Mouse (Mus musculus): Measurements from ENCODE around the gene Ikzf1.

The Ikzf1 gene

DNA sequence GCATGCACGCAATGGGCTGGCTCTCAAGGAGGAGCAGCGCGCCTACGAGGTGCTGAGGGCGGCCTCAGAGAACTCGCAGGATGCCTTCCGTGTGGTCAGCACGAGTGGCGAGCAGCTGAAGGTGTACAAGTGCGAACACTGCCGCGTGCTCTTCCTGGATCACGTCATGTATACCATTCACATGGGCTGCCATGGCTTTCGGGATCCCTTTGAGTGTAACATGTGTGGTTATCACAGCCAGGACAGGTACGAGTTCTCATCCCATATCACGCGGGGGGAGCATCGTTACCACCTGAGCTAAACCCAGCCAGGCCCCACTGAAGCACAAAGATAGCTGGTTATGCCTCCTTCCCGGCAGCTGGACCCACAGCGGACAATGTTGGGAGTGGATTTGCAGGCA lies 84.5 kb downstream of the Ikzf1 start:
- no peak for DNase-seq

DNA sequence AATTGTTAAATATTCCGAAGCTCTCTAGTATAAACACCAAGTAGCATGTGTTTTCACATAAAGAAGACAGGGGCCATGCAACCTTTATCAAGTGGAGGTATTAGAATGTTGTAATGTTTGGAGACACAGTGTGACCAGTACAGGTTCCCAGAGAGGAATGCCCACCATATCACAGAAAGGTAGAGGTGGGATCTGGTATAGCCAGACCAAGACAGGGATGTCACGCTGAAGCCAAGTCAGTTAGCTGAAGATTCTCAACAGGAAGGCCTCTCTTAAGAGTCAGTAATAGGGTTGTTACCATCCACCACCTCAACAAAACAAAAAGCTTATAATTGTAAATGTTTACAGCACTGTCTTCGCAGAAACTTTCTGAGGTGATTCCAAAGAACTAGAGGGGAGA lies 85.9 kb downstream of the Ikzf1 start:
- no peak for DNase-seq

DNA sequence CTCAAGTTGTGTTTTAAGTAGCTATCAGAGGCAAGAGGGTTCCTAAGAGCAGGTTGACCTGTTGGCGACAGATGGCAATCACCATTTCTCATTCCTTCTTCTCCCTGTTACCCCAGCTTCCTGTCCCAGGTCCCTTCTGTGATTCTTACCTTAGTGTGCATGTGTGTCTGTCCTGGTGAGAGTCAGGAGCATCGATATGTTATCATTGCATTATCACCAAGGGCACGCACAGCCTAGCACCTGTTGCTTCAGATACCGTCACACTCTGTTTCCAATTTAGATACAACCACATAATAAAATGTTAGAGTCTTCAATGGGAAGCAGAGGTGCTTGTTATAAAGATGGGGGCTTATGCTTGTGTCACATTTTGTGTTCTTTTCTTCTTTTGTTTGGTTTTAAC lies 87.4 kb downstream of the Ikzf1 start:
- DNase-seq = no peak

DNA sequence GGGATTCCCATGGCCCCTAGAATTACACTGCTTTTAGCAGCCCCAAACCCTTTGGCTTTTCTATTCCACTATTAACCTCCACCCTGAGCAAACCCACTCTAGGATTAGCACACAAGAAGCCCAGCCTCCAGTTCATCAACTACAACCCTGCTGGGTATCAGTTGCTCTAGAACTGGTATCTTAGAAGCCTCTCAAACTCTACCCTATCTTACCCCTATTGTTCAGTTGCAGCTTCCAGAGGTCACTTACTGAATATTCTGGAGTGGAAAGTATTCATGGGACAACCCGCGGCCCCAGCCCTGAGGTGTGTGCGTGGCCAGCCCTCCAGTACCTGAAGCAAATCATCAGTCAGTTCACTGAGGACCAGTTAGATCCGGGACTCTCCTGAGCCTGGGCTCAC lies 89.6 kb downstream of the Ikzf1 start:
- no peak for DNase-seq

DNA sequence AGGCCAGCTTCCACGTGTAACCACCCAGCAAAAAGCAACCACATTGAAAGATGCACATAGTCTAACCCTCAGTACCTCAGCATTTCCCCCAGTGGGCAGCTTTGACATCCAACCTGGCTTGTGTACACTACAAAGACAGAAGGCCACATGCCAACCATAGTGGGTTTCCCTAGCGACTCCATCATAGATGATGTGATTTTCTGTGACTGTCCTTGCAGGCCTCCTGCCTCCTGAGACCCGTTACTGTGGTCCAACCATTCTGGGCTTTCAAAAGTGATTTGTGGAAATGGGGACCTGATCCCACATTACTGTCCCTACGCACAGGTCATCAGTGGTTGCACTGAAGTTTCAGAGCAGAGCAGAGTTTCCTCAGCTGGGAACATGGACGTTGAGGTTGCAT lies 90.1 kb downstream of the Ikzf1 start:
- DNase-seq = no peak

DNA sequence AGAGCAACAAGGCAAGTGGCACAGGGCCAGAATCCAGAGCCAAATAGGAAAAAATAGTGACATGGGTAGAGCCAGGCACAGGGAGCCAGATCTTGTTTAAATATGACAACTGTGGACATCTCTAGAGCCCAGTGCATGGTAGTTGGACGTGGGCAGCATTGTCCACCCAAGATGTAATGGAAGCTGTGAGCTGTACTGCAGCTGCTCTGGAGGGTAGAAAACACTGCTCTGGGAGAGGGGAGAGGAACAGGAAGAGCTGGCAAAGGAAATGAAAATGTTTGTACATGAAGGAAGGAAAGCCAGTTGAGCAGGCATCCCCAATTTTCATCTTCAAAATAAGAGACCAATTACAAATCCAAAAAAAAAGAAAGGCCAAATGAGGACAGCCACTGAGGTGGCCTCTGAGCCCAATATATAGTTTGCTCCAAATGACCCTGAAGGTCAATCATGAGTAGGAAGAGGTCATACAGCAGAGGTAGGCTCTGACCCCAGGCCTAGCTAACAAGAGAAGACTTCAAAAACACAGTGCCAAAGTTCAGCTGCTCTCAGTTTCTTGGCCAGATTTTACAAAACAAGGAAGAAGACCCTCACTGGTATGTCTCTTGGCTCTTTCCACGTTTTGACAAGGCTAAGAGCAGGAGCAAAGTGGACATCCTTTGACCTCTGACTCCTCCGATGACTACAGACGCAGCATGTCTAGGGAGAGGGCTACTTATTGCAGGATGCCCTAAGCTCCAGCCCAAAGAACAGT lies 91.4 kb downstream of the Ikzf1 start:
- DNase-seq = no peak

DNA sequence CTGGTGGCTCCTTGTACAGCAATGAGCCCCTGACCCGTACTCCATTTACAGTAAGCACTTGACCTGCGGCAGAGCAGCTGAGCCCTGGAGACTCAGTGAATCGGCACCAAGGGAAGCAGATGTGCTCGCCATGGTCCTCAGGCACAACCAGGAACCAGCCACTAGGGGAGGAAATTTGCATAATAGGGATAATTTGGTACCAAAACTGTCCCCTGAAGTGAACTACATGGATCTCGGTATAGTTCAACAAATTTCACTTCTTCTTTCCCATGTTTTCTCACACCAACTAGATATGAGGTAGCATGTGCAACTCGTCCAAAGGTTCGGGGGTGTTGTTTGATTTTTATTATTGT lies 92.0 kb downstream of the Ikzf1 start:
- DNase-seq = no peak

DNA sequence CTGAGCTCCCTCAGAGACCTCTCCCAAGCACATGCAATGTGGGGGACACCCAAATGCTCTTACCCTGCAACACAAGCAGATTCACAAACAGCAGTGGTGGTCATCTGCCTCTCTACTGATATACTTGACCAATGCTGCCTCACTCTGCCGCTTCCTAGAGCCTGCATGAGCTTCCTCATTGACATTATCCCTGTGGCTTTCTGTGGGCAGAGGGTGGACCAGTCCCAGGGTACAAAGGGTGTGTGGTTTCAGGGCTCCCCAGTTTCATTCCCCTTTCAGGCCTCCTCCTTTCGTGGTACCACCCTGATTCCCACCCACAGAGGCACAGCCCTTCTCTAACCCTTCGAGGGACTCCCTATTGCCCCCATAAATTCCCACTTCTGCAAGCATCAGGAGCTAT lies 92.4 kb downstream of the Ikzf1 start:
- no peak for DNase-seq

DNA sequence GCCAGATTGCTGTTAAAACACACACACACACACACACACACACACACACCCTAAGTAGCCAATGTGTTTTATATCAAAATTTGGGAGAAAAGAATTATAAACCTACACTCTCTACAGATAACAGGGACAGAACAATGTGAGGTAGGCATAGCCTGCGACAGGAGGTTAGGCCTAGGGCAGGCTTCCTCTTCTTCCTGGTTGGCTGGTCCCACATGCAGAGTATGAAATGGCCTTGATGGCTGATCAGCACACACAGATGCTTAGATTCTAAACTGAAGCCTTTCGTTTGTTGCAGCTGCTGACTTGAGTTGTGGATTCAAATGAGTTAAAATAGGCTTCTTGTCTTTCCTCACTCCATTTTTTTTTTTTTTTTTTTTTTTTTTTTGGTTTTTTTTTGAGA lies 93.0 kb downstream of the Ikzf1 start:
- DNase-seq = no peak

DNA sequence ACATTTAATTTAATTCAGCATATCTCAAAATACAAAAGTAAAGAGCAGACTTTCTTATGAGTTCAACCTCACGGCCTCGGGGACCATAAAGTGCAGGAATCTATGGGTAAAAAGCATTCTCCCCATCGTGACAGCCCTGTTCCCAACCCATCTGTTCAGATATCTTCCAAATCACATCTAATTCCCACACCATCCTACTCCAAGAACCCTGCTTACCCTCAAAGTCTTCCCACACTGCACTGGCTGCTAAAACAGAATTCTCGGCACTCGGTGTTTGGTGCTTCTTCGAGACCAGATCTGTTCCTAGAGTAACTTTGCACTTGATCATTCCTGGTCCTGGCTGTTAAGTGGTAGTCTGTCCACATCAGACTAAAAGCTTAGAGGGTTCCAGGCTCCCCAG lies 93.5 kb downstream of the Ikzf1 start:
- no peak for DNase-seq

DNA sequence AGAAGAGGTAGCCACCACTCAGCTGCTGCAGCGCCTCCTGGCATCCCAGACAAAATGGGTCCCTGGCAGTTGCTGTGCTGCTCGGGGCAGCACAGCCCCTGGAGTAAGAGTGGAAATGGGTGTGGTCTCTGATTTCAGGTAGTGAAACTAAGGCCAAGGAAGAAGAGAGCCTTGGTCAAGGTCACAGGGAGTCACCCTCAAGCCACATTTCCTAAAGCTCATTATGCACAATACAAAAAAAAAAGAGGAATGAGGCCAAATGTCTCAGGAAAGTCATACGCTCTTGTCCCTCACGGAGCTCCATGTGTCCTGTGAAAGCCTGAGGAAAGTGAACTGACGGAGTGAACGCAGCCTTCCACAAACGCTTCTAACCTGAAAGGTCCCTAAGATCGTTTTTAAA lies 96.9 kb downstream of the Ikzf1 start:
- no peak for DNase-seq

DNA sequence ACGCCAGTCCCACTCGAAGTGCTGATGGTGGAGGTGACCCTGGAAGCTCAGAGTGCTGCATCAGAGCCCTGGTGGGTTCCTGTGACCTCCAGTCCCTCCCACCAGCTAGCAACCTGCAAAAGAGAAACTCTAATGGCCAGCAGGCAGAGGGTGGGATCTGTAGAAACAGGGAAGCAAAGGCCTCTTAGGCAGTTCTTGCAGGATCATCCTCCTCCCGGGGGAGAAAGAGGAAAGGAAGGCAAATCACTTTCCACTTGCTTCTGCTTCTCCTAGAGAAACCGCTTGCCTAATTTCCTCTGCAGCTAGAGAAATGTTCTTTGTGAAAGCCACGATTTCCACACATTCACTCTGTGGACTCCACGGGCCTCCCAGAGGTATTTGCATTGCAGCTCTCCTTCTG lies 100.7 kb downstream of the Ikzf1 start:
- DNase-seq = no peak

DNA sequence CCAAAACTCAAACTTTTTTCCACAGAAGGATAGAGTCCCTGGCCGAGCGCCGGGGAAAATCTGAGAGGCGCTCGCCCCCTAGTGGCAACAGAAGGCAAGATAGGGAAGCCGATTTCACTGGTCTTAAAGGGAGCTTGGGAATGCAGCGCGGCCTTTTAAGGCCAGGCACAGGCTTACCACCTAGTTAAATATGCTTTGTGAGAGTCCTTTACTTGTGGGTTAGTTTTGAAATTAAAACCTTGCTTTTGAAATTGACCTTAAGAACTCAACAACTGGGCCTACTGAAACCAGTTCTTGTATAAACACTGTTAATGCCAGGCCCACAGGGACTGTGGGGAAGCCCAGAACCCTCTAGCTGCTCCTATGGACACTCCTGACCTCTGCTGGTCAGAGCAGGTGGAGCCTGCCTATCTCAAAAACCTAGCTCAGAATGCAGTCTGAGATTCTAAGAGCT lies 103.7 kb downstream of the Ikzf1 start:
- peak; percentile 87 for DNase-seq

DNA sequence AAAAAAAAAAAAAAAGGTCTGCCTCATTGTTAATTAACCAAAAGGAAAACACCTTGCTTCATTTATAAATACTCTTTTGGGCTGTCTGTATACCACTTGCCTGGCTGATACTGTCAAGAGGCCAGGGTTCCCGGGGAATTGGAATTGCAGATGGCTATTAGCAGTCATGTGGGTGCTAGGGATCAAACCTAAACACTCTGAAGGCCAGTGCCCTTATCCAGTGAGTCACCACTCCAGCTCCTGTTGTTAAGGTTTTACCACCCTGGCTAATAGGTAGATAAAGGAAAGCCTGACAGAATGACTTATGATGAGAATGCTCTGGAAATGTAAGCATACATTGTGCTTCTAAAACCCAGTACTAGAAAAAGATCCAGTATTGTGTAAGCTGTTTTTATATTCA lies 109.8 kb downstream of the Ikzf1 start:
- no peak for DNase-seq

DNA sequence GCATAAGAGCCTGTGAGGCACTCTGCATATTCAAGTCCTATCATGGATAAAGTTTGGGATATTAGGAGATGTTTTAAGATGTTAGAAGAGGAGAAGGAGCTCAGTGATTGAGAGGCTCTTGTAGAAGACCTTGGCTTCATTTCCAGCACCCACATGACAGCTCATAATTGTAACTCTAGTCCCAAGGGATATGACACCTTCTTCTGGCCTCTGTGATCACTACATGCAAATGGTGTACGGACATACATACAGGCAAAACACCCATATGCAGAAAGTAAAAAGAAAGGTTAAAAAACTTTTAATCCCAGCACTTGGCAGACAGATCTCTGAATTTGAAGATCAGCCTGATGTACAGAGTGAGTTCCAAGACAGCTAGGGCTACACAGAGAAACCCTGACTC lies 113.9 kb downstream of the Ikzf1 start:
- DNase-seq = no peak

DNA sequence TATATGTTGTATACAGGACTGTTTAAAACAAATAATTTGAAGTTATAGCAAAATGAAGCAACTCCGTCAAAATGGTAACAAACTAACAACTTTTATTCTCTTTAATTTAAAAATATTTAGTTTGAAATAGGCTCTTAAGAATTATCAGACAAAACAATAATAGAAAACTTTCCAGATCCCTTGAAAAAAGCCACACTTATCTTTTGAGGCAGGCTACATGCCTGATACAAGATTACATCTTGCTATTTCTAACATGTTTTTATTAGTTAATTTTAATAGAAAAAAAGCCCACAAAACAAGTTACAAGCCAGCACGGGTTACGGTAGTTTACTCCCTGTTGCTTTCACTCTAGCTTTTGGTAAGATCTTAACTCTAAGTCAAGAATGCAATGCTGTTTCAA lies 115.5 kb downstream of the Ikzf1 start:
- DNase-seq = no peak

DNA sequence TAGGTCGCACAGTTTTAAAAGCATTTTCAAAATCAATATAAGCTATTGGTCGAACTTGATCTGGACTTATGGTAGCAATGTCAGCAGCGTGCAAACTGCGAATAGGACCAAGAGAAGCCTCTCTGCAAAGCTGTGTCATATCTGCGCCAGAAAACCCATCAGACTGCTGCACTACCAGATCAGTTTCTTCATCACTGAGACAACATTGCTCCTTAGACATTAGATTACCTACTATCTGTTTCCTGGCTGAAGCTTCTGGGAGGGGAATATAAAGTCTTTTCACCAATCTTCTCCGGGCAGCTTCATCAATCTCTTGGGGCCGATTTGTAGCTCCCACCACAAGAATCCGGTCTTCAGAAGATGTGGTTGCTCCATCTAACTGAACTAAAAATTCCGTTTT lies 116.3 kb downstream of the Ikzf1 start:
- no peak for DNase-seq

DNA sequence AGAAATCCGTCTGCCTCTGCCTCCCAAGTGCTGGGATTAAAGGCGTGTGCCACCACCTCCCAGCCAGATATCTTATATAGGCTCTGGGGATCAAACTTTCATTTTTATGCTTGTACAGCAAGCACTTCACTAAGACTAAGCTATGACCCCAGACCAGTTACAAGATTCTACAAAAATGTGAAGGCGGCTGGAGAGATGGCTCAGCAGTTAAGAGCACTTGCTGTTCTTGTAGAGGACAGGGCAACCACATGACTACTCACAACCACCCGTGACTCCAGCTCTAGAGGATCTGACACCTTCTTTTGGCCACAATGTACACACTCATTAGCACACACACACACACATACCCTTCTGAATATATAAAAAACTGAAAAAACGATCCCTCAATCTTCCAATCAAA lies 119.6 kb downstream of the Ikzf1 start:
- DNase-seq = no peak

DNA sequence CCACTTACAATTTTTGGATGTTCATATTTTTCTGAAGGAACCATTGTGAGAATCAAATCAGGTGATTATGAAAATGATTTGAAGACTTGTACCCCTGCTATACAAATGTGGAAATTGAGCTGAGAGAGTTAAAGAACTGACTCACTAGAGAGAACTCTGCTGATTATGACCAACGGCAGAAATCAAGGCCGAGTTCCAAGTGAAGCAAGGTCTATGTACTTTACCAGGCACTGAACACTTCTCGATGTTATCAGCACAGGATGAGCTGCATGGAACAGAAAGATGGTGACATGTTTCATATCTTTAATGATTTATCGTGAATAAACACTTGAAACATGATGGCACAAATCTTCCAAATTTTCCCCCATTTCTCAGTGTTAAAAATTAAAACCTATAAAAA lies 121.1 kb downstream of the Ikzf1 start:
- no peak for DNase-seq

DNA sequence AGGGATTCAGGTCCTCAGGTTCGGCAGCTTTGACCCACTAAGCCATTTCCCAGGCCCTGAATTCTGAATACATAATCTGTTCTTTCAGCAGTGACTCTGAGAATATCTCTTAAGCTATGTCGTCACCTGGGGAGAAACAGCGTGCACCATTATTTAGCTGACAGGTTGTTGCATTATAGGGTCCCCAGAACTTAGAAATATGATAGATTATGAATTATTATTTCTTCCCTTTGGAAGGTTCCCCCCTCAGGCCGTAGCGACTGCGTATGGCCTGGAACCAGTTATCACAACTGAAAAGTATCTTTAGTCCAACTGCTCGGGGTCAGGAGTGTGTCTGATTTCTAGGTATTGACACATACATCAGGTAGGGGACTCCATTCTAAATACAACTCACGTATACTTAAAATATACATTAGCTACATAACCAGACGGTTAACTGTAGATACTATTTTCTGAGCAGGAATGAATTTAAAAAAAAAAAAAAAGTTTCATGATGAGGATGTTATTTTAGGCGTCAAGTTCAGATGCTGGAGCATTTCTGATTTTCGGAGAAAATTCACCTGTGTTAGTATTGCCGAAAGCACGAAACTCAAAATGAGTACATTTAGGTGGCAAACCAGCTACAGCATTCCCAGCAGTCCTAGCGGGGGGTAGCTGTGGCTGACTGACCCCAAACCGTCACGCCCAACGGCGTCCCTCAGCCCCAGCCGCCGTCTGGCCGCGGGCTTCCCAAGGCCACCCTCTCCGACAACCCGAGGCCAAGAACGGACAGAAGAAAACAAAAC lies 123.4 kb downstream of the Ikzf1 start:
- no peak for DNase-seq

DNA sequence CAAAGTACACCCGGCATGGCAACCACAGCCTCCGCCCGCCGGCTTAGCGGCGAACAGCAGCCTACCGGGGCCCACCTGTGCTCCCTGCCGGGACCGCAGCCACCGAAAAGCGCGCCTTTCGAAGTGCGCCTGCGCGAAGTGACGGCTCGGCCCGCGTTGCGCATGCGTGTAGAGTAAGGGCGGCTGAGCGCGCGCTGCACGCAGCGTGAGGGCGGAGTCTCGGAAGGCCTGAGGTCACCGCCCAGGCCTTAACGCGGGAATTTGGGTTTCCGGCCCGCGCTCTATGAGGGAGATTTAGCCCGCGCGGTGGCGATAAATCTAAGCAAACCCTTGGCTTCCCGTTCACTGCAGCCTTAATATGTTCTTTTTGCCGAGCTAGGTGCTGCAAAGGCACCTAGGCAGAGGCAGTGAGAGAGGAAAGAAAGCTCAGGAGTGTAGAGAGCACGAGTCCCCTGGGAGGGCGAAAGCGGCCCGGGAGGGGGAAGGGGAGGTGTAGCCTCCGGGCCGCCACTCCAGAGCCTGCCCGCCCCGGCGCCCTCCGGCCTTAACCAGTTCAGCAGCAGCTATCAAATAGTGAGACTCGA lies 124.1 kb downstream of the Ikzf1 start, which contains the start of gene Fignl1:
Fignl1 (minus strand) TSS at position 143 of the 584 bp plus-strand sequence.
- DNase-seq = peak; percentile 96

DNA sequence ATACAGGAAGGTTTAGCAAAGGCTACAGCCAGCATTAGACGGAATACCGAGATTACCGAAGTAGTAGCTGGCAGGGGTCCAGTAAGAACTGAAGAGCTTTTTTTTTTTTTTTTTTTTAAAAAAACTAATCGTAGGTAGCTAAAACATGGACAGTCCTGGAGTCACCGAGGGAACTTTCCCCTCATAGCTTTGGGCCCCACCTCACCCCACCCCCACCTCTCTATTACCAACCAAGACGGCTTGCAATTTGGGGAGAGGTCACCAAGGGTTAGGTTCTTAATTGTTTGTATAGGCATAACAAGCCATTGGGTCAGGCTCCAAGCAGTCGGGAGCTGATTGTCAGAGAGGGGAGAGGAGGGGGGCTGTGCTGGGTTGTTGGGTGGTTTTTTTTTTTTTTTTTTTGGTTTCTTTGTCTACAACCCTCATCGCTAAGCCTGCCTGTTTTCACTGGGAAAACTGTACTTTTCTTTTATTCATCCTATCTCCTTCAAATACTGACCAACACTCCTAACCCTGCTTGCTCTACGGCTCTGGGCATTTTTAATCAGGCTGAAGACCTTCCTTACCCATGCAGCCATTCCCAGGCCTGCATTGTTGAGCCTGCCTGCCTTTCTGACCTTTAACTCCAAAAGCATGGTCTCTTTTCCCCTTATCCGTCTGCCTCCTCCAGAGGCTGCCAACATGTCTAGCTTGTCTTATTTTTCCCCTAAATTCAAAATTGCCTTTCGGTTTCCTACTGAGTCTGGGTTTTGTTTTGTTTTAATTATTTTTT lies 124.8 kb downstream of the Ikzf1 start:
- DNase-seq = no peak

DNA sequence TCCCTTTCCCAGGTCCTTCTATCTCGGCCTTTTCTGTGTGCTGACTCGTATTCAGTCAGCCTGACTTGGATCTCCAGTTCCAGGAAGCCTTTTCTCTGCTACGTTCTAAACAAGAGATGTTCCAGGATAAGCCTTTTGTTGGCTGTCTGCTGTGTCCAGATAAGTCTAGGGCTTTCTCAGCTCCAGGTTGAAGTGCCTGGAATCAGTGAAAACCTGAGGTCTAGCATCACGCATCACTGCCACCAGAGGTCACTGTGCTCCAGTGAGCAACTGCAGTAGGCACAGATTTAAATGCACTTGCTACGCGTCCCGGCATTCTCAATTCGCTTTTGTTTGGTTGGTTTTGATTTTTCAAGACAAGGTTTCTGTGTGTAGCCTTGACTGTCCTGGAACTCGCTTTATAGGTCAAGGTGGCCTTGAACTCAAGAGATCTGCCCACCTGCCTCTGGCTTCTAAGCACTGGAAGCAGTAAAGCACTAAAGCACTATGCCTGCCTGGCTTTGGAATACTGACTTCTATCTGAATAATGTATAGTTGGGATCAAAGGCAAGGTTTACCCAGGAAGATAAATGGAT lies 127.2 kb downstream of the Ikzf1 start:
- peak; percentile 83 for DNase-seq

Measured in lung, postnatal 10 days (tissue).